Mouse (Mus musculus) hindbrain, postnatal 0 days (tissue): ENCODE data around the gene Kcnn3. TPM values are rescaled to one million over a fixed set of nuclear protein-coding genes. Genes with fewer than 3 reads are reported as not detected.

Source experiments
- ATAC-seq: fragments of 200-750 bp; cut with Nextera tagmentation; 2 replicates; pipeline ENCODE4 v1.8.0; 2017; ENCODE audit warnings: mild to moderate bottlenecking, moderate TSS enrichment, moderate library complexity
- DNase-seq: peaks from one replicate; pipeline ENCODE4 v3.0.0-alpha.2; 2015; ENCODE audit warnings: low spot score
- H3K27ac ChIP-seq: fragments of 300-500 bp; sonication (generic); 2 replicates; pipeline ENCODE4 v1.5.1; 2014; ENCODE audit warnings: mild to moderate bottlenecking
- H3K27me3 ChIP-seq: fragments of 300-500 bp; sonication (generic); 2 replicates; pipeline ENCODE4 v1.6.1; 2014; ENCODE audit warnings: low read length, mixed read lengths; ENCODE audit not compliant: insufficient read depth
- H3K36me3 ChIP-seq: fragments of 300-500 bp; sonication (generic); 2 replicates; pipeline ENCODE4 v1.6.1; 2014; ENCODE audit warnings: low read length, mixed read lengths; ENCODE audit not compliant: insufficient read depth
- H3K4me1 ChIP-seq: fragments of 300-500 bp; sonication (generic); 2 replicates; pipeline ENCODE4 v1.6.1; 2014; ENCODE audit warnings: antibody characterized with exemption, low read length, mixed read lengths; ENCODE audit not compliant: insufficient read depth
- H3K4me2 ChIP-seq: fragments of 300-500 bp; sonication (generic); 2 replicates; pipeline ENCODE4 v1.6.1; 2014; ENCODE audit warnings: low read depth, mild to moderate bottlenecking, low read length, moderate library complexity, mixed read lengths
- H3K4me3 ChIP-seq: fragments of 300-500 bp; sonication (generic); 2 replicates; pipeline ENCODE4 v1.5.1; 2014; ENCODE audit warnings: low read length
- H3K9ac ChIP-seq: fragments of 300-500 bp; sonication (generic); replicated peaks from 2 replicates; pipeline ENCODE4 v1.6.1; 2014; ENCODE audit warnings: mild to moderate bottlenecking, low read length, moderate library complexity, mixed read lengths
- H3K9me3 ChIP-seq: fragments of 300-500 bp; sonication (generic); 2 replicates; pipeline ENCODE4 v1.6.1; 2016; ENCODE audit warnings: low read length, mixed read lengths
- CTCF ChIP-seq: IDR thresholded peaks from 2 replicates; pipeline ENCODE4 v1.5.1; 2016; ENCODE audit warnings: antibody characterized with exemption, control low read depth, low read depth
- WGBS: fragments of 180-500 bp; shearing (Covaris S2); extraction: QIAGEN DNeasy Blood & Tissue Kit; methylation state at CpG from one replicate; pipeline ENCODE4 v1.1.7; 2014; 5-methylcytosine and 5-hydroxymethylcytosine counted together
- polyA plus RNA-seq: library from polyadenylated mRNA; unstranded; fragments of >200 nt; fragmentation: Nextera tagmentation; extraction: Ambion mirVana; gene quantifications from 2 replicates; pipeline ENCODE4 v1.2.1, GENCODE M21; 2015
- total RNA-seq: library from RNA; depleted of rRNA; stranded (reverse); fragments of >200 nt; gene quantifications from 2 replicates; pipeline ENCODE4 v1.2.3, GENCODE M21; 2014

The Kcnn3 gene
- total and polyA plus RNA-seq, 2 experiments from 2014 or later, result 7.4 to 27.3 TPM

GRCm38 (mm10) chr3:89557811-89558210, 37.8 kb downstream of the Kcnn3 start:
- no peak for ATAC-seq
- 80% methylated on average over 5 of the region's 5 CpGs for WGBS
- Histone ChIP-seq H3K36me3 (no peaks in the 10 kb centered on the region), H3K9me3 (no peaks in the 10 kb centered on the region), H3K4me3 (no peak overlapping the region), H3K4me1 (0 out of 2 replicates have a peak, but pooled peaks cover 4% of the 10 kb centered on the region), H3K4me2 (no peak overlapping the region), H3K27ac (no peak overlapping the region), H3K27me3 (no peaks in the 10 kb centered on the region), H3K9ac (no peak overlapping the region)
- DNase-seq, result no peak
- TF ChIP-seq CTCF, result no peak

GRCm38 (mm10) chr3:89558972-89559910, 39.3 kb downstream of the Kcnn3 start:
- Histone ChIP-seq H3K4me2 (no peak overlapping the region), H3K27me3 (no peaks in the 10 kb centered on the region), H3K36me3 (no peaks in the 10 kb centered on the region), H3K4me3 (no peak overlapping the region), H3K9me3 (no peaks in the 10 kb centered on the region), H3K9ac (no peak overlapping the region), H3K4me1 (0 out of 2 replicates have a peak, but pooled peaks cover 4% of the 10 kb centered on the region), H3K27ac (peak overlapping the region; percentile 43; the same call in 1 of the 2 replicates)
- DNase-seq, result peak; percentile 60
- WGBS, result 38% methylated on average over 15 of the region's 15 CpGs
- TF ChIP-seq CTCF, result no peak
- ATAC-seq, result peak; percentile 75

GRCm38 (mm10) chr3:89561386-89561785, 41.4 kb downstream of the Kcnn3 start:
- H3K27me3 ChIP-seq, result no peaks in the 10 kb centered on the region
- no peak for DNase-seq
- H3K4me2 ChIP-seq, result no peak overlapping the region
- no peaks in the 10 kb centered on the region for H3K9me3 ChIP-seq
- no peak for ATAC-seq
- H3K27ac ChIP-seq, result no peak overlapping the region
- no peak overlapping the region for H3K9ac ChIP-seq
- H3K36me3 ChIP-seq, result no peaks in the 10 kb centered on the region; the same call in 1 of the 2 replicates
- WGBS, result 76% methylated on average over 6 of the region's 6 CpGs
- H3K4me3 ChIP-seq, result no peak overlapping the region
- H3K4me1 ChIP-seq, result 0 out of 2 replicates have a peak, but pooled peaks cover 4% of the 10 kb centered on the region
- TF ChIP-seq CTCF, result no peak

GRCm38 (mm10) chr3:89565371-89565770, 45.4 kb downstream of the Kcnn3 start:
- WGBS, result 94% methylated on average over 5 of the region's 5 CpGs
- no peaks in the 10 kb centered on the region for H3K27me3 ChIP-seq
- H3K27ac ChIP-seq, result no peak overlapping the region
- H3K4me3 ChIP-seq, result no peak overlapping the region
- H3K9me3 ChIP-seq, result no peaks in the 10 kb centered on the region
- H3K36me3 ChIP-seq, result no peaks in the 10 kb centered on the region; the same call in 1 of the 2 replicates
- H3K9ac ChIP-seq, result no peak overlapping the region
- no peak overlapping the region for H3K4me2 ChIP-seq
- DNase-seq (no peak), ATAC-seq (no peak)
- H3K4me1 ChIP-seq, result 0 out of 2 replicates have a peak, but pooled peaks cover 7% of the 10 kb centered on the region
- TF ChIP-seq CTCF, result no peak

- ATAC-seq, result no peak
- H3K4me1 ChIP-seq, result 0 out of 2 replicates have a peak, but pooled peaks cover 7% of the 10 kb centered on the region
- H3K27ac ChIP-seq, result no peak overlapping the region; the same call in 1 of the 2 replicates
- TF ChIP-seq CTCF, result no peak
- no peak overlapping the region for H3K4me3 ChIP-seq
- no peaks in the 10 kb centered on the region; the same call in 1 of the 2 replicates for H3K36me3 ChIP-seq
- DNase-seq, result no peak
- no peaks in the 10 kb centered on the region for H3K27me3 ChIP-seq
- 85% methylated on average over 1 of the region's 1 CpGs for WGBS
- H3K9ac ChIP-seq, result no peak overlapping the region
- H3K9me3 ChIP-seq, result no peaks in the 10 kb centered on the region
- H3K4me2 ChIP-seq, result no peak overlapping the region
Measured at GRCm38 (mm10) chr3:89569058-89569457, 49.1 kb downstream of the Kcnn3 start.

- no peak overlapping the region for H3K4me2 ChIP-seq
- no peak overlapping the region for H3K4me3 ChIP-seq
- H3K9me3 ChIP-seq, result no peaks in the 10 kb centered on the region
- DNase-seq (no peak), ATAC-seq (peak; percentile 13; the same call in 1 of the 2 replicates)
- no peak for TF ChIP-seq CTCF
- 0 out of 2 replicates have a peak, but pooled peaks cover 7% of the 10 kb centered on the region for H3K4me1 ChIP-seq
- 50% methylated on average over 7 of the region's 7 CpGs for whole genome bisulfite sequencing
- H3K36me3 ChIP-seq, result no peaks in the 10 kb centered on the region; the same call in 1 of the 2 replicates
- peak overlapping the region; percentile 29; the same call in 1 of the 2 replicates for H3K27ac ChIP-seq
- H3K27me3 ChIP-seq, result no peaks in the 10 kb centered on the region
- H3K9ac ChIP-seq, result no peak overlapping the region
Measured at GRCm38 (mm10) chr3:89569707-89570324, 49.9 kb downstream of the Kcnn3 start.
